Mouse (Mus musculus) A20 (cell line): ENCODE measurements around the gene Trabd2b.

Source experiments
- DNase-seq: peaks from one replicate; pipeline ENCODE4 v3.0.0-alpha.2; 2011; ENCODE audit warnings: low read depth, low spot score

Trabd2b gene

GRCm38 (mm10) chr4:114406355-114407101, at the start of gene Trabd2b:
Gene Trabd2b, plus strand, starts transcription at chr4:114406724.
- DNase-seq, result peak; percentile 17

- no peak for DNase-seq
These were observed 49.1 kb upstream of the Trabd2b start for GRCm38 (mm10) chr4:114357420-114357819.

GRCm38 (mm10) chr4:114358874-114359273, 47.6 kb upstream of the Trabd2b start:
- no peak for DNase-seq

GRCm38 (mm10) chr4:114359818-114360217, 46.7 kb upstream of the Trabd2b start:
- DNase-seq, result no peak

- DNase-seq, result no peak
These were observed 45.2 kb upstream of the Trabd2b start for GRCm38 (mm10) chr4:114361336-114361735.

GRCm38 (mm10) chr4:114365000-114365399, 41.5 kb upstream of the Trabd2b start:
- DNase-seq, result no peak

- no peak for DNase-seq
These were observed 40.9 kb upstream of the Trabd2b start for GRCm38 (mm10) chr4:114365595-114365994.

- DNase-seq, result no peak
These were observed 39.5 kb upstream of the Trabd2b start for GRCm38 (mm10) chr4:114367005-114367404.

GRCm38 (mm10) chr4:114367840-114368239, 38.7 kb upstream of the Trabd2b start:
- no peak for DNase-seq

- DNase-seq, result no peak
These were observed 36.9 kb upstream of the Trabd2b start for GRCm38 (mm10) chr4:114369591-114369990.

- DNase-seq, result no peak
These were observed 35.4 kb upstream of the Trabd2b start for GRCm38 (mm10) chr4:114370935-114371715.

- no peak for DNase-seq
These were observed 33.8 kb upstream of the Trabd2b start for GRCm38 (mm10) chr4:114372699-114373098.

- DNase-seq, result no peak
These were observed 32.2 kb upstream of the Trabd2b start for GRCm38 (mm10) chr4:114374330-114374729.

- DNase-seq, result no peak
These were observed 29.0 kb upstream of the Trabd2b start for GRCm38 (mm10) chr4:114377531-114377930.

- DNase-seq, result no peak
These were observed 28.0 kb upstream of the Trabd2b start for GRCm38 (mm10) chr4:114378512-114378911.

- no peak for DNase-seq
These were observed 27.0 kb upstream of the Trabd2b start for GRCm38 (mm10) chr4:114379416-114379956.

GRCm38 (mm10) chr4:114382627-114383026, 23.9 kb upstream of the Trabd2b start:
- DNase-seq, result no peak

- no peak for DNase-seq
These were observed 21.3 kb upstream of the Trabd2b start for GRCm38 (mm10) chr4:114385236-114385635.

GRCm38 (mm10) chr4:114386395-114386811, 20.1 kb upstream of the Trabd2b start:
- DNase-seq, result no peak

GRCm38 (mm10) chr4:114387527-114388135, 18.9 kb upstream of the Trabd2b start:
- DNase-seq, result no peak

GRCm38 (mm10) chr4:114388306-114388705, 18.2 kb upstream of the Trabd2b start:
- no peak for DNase-seq

- no peak for DNase-seq
These were observed 16.9 kb upstream of the Trabd2b start for GRCm38 (mm10) chr4:114389653-114390052.
